Comparison of ENCODE assay signal across 11 mouse cellular contexts in the genomic region with DNA sequence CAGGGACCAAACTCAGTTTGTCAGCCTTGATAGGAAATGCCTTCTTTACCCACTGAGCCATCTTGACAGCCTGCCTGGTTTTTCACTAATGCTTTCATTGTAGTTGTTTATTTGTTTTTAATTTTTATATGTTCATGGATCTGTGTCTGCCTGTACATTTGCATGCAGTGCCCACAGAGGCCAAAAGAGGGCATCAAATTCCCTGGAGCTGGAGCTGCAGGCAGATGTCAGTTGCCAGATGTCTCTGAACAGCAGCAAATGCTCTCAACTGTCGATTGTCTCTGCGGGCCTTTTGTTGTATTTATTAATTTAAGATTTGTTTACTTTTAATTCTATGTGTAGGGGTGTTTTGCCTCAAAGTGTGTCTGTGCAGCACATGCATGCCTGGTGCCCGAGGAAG. TPM values are rescaled to one million over a fixed set of nuclear protein-coding genes. Genes with fewer than 3 reads are reported as not detected.
DNase-seq lines count a peak whose midpoint lies in the region; ATAC-seq and TF ChIP-seq lines count a peak whose summit lies in the region.
"Had no signal": no experiment of that assay in that cellular context is flagged by ENCODE, and none has a peak within 500 bp of the region (broad histone marks: within the 10 kb centered on the region; RNA-seq: fewer than 3 reads in every experiment).

No protein-coding gene starts in this region.

- peaks cover 8% of the 10 kb centered on the region for H3K36me3 ChIP-seq in liver, adult 2 months (ENCODE audit: control insufficient read depth, insufficient read depth, low read length)
- no peaks in the 10 kb centered on the region for H3K36me3 ChIP-seq in liver, embryonic 12.5 days

- no peak for TF ChIP-seq POLR2A in liver, adult 2 months (IDR thresholded peaks at IDR 0.05; ENCODE audit: extremely low read depth, insufficient read depth, low read length)
- TF ChIP-seq POLR2A in brain, embryonic 14.5 days (IDR thresholded peaks at IDR 0.05; ENCODE audit: borderline replicate concordance, extremely low read depth, insufficient read depth, insufficient read length, poor library complexity, severe bottlenecking) = no peak

- H3K27me3 ChIP-seq in liver, adult 2 months (ENCODE audit: control insufficient read depth, insufficient read depth, low read length) = no peaks in the 10 kb centered on the region
- H3K27me3 ChIP-seq in liver, embryonic 12.5 days (replicated peaks) = no peaks in the 10 kb centered on the region
- H3K27me3 ChIP-seq: heart, embryonic 13.5 days; limb, embryonic 12.5 days had no signal

- H3K79me2 ChIP-seq in liver, adult 2 months (ENCODE audit: control insufficient read depth, insufficient read depth, low read length) = no peaks in the 10 kb centered on the region

- 66% methylated on average over 3 of the region's 3 CpGs for WGBS in liver, adult 2 months
- WGBS in liver, embryonic 12.5 days (ENCODE audit: insufficient replicate concordance) = 49% methylated on average over 3 of the region's 3 CpGs

- no peaks in the 10 kb centered on the region for H3K9me3 ChIP-seq in liver, embryonic 12.5 days (replicated peaks)
- H3K9me3 ChIP-seq: limb, embryonic 12.5 days had no signal

- TF ChIP-seq CTCF in liver, adult 2 months (IDR thresholded peaks at IDR 0.05; ENCODE audit: low read depth, low read length) = peak; percentile 62
- peak; percentile 58; the same call in 1 of the 2 replicates for TF ChIP-seq CTCF in brain, embryonic 14.5 days (IDR thresholded peaks at IDR 0.05; ENCODE audit: borderline replicate concordance, extremely low read depth, insufficient read depth, insufficient read length)

- DNase-seq in adrenal gland, postnatal 36 days = peak; percentile 13 to 21
- DNase-seq in adrenal gland, postnatal 10 days = no peak
- DNase-seq in liver, adult 2 months (ENCODE audit: extremely low read depth, low read depth, low spot score) = peak; percentile 12
- DNase-seq in brain, embryonic 14.5 days (ENCODE audit: low read depth) = peak; percentile 47
- peak; percentile 44 for DNase-seq in mesoderm, embryonic 11.5 days (ENCODE audit: low read depth, low spot score)
- DNase-seq in right cerebral cortex, adult 18-20 months = no peak
- DNase-seq in ovary, adult 18-20 months (ENCODE audit: low spot score) = no peak
- DNase-seq: cerebellum, adult 2 months had no signal

- H3K27ac ChIP-seq in liver, adult 2 months (replicated peaks; ENCODE audit: insufficient read depth, low read depth, low read length) = no peak overlapping the region
- H3K27ac ChIP-seq in liver, embryonic 12.5 days = no peak overlapping the region
- H3K27ac ChIP-seq: heart, embryonic 13.5 days; limb, embryonic 12.5 days had no signal

- H3K4me3 ChIP-seq in liver, adult 2 months (ENCODE audit: insufficient read depth, low read depth, low read length) = no peak overlapping the region
- H3K4me3 ChIP-seq in liver, embryonic 12.5 days = no peak overlapping the region
- H3K4me3 ChIP-seq: heart, embryonic 13.5 days; limb, embryonic 12.5 days had no signal

- no peak for ATAC-seq in liver, embryonic 12.5 days

- H3K9ac ChIP-seq in liver, adult 2 months (ENCODE audit: low read depth, low read length) = no peak overlapping the region
- no peak overlapping the region for H3K9ac ChIP-seq in liver, embryonic 12.5 days
- H3K9ac ChIP-seq: heart, embryonic 13.5 days; limb, embryonic 12.5 days had no signal

- no peak overlapping the region for H3K4me2 ChIP-seq in liver, embryonic 12.5 days
- H3K4me2 ChIP-seq: heart, embryonic 13.5 days; limb, embryonic 12.5 days had no signal

- H3K4me1 ChIP-seq in liver, adult 2 months (ENCODE audit: control insufficient read depth, insufficient read depth, low read length) = no peaks in the 10 kb centered on the region
- H3K4me1 ChIP-seq in liver, embryonic 12.5 days = no peaks in the 10 kb centered on the region

RNA-seq across cellular contexts. Expression of gene Nucb2, which starts 15.6 kb away (rescaled TPM):
- total RNA-seq in adrenal gland, postnatal 36 days (2021) = 10 to 100 TPM; 19.6 to 23.5 TPM
- 10 to 100 TPM; 24.9 to 25.0 TPM for total RNA-seq in adrenal gland, postnatal 10 days (2021)
- total RNA-seq in liver, adult 2 months (2014; rRNA removed) = 4.7 and 5.5 TPM in 2 replicates
- 0.36 and 0.65 TPM in 2 replicates for polyA plus RNA-seq in liver, adult 2 months (2012; rRNA removed)
- 3.3 and 3.5 TPM in 2 replicates for polyA plus RNA-seq in liver, embryonic 12.5 days (2016; fragmentation: Nextera tagmentation; extraction: Ambion mirVana)
- polyA plus RNA-seq in brain, embryonic 14.5 days (2012; rRNA removed) = 8.0 and 14.5 TPM in 2 replicates

Comparison
In these comparisons a context has a peak if more than half of its experiments do, and no peak if none do; other contexts are left out.
1. DNase-seq: peak in adrenal gland, postnatal 36 days (2 of 2), liver, adult 2 months (single experiment), brain, embryonic 14.5 days (single experiment) and mesoderm, embryonic 11.5 days (single experiment); none in adrenal gland, postnatal 10 days (single experiment), right cerebral cortex, adult 18-20 months (single experiment) and ovary, adult 18-20 months (single experiment).